Mouse (Mus musculus) NIH3T3 (cell line): ENCODE measurements around the gene Mphosph8.

Experiments used
- DNase-seq: peaks from one replicate; pipeline ENCODE4 v3.0.0-alpha.2; 2012; ENCODE audit warnings: low read depth

The Mphosph8 gene

GRCm38 (mm10) chr14:56667969-56668802 is at the start of gene Mphosph8:
TSS of gene Mphosph8 (plus strand) at chr14:56668248.
- peak; percentile 99 for DNase-seq

- DNase-seq = no peak
These were observed 47.6 kb upstream of the Mphosph8 start for GRCm38 (mm10) chr14:56620425-56620824.

DNA sequence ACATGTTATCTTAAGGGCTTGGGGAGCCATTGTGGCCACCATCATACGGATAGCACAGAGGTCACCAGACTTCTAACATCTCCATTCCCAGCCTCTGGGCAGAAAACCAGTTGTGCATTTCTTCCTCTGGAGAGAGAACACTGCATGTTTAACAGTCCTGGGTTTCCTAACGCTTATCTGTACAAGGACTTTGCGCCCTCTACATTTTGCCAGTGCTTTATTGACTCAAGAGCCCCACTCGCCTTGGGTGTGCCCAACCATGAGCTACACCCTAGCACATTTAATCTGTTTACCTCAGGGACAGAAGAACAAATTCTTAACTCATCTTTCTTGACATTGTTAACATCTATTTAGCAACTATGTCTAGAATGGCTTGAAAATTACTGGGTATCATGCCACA is 41.8 kb upstream of the Mphosph8 start:
- no peak for DNase-seq

DNA sequence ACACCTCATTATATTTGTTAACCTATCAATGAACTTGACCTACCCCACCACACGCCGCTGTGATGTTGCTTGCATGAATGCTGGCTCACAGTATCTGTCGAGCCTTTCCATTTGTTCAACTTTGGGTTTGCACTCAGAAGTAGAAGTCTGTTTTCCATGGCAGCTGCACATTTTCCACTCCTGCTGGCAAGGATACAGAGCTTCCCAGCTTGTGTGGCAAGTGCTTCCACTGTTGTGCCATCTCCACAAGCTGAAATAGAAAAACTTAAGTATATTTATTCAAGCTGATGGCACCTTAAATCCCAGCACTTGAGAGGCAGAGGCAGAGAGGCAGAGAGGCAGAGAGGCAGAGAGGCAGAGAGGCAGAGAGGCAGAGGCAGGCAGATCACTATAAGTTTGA is 39.7 kb upstream of the Mphosph8 start:
- DNase-seq = peak; percentile 2

DNA sequence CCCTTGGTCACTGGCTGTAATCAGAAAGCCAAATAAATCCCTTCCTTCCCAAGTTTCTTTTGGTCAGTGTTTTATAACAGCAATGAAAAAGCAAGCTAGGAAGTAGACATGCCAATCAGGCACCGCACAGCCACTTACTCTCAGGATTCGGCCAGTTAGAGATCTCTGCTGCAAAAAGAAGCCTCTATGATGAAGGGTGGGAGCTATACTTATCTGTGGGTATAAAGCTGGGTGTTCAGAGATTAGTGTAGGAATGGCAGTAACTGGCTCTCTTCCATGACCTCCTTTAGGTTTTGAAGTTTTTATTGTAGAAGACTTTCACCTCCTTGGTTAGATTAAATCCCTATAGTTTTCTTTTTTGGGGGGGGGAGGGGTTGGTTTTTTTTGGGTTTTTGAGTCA is 36.9 kb upstream of the Mphosph8 start:
- DNase-seq = no peak

DNA sequence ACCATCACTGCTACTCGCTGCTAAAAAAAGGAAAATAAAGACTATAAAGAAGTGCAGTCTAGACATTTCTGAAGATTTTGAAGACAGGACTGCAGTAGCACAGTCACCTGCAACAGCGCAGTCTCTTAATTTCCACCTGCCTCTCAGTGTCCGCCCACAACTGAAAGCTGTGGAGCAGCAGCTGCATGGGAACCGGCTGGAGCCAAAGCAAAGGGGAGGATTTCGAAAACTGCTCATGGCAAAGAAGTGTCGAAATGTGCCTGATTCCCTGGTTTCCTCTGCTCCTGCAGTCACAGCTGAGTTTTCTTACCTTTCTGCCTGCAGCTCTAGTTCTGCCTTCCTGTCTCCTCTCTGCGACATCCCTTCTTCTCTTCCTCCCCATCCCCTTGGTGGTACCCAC is 20.8 kb upstream of the Mphosph8 start:
- no peak for DNase-seq

- no peak for DNase-seq
These were observed 18.6 kb upstream of the Mphosph8 start for GRCm38 (mm10) chr14:56649448-56649847.

DNA sequence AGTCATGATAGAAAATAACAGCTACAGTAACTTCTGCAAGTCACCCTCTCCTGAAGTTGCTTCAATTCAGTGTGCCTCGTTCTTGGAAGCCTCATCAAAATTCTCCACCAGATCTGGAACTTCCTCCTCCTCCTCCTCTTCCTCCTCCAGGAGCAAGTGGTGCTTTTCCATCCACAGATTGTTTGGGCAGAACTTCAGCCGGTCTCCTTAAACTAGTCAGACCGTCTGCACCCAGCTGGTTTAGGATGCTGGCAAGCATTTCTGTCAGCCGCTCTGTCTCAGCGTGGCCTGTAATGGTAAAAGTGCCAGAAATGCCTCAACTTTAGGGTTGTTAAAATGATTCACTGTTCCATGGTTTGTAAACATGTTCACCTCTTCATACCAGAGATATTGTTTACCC is 2.4 kb upstream of the Mphosph8 start:
- DNase-seq = peak; percentile 21

DNA sequence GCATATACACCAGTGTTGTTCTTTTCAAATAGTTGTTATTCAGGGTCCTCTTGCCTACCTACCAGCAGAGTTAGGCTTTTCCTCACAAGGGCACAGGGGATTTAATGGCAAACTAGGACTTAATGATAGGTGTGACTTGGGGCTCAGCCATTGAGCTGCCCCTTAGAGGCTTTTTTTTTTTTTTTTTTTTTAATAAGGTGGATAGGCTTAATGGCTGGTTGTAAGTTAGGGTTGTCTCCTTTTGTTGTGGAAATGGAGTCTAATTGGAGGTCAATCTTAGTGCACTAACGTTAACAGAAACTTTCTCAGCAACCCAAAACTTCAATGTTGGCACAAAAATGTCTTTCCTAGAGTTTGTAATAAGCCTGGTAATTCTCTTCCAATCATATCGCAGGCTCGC is 1.1 kb upstream of the Mphosph8 start:
- DNase-seq = no peak

DNA sequence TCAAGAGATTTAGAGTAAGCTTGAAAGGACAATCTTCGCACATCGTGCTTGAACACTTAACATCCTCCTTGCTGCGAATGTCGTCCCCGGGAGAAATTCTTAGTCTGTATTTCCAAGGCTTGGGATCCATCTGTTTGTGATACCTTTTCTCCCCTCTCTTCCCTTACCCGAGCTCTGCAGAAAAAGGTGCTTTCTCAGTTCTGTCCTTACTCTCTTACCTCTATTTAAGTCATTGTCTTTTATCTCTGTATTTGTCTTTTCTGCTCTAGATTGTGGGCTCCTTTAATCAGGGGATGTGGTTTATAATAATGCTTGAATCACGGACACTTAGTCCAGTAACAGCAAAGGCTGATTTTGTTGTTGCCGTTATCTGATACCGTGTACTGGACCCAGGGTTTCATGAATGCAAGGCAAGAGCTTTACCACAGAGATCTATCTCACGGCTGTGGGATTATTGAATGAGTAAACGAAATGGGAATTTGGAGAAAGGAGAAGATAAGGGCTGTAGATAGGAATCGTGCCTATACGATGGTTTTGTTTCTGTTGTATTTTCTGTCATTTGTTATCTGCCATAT is 1.1 kb downstream of the Mphosph8 start:
- DNase-seq = peak; percentile 9

DNA sequence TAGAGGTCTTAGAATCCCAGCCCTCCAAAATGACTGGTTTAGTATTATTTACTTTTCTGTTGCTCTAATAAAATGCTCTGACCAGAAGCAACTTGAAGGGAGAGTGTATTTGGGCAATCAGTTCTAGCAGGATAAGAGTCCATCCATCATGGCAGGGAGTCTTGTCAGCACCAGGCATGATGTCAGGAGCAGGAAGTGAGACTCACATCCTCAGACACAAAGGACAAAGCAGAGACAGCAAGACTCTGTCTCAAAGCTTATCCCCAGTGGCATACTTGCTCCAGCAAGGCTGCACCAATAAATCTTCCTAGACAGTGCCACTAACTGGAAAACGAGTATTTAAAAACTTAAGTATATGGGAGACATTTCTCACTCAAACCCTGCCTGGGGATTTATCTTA is 17.4 kb downstream of the Mphosph8 start:
- DNase-seq = no peak

DNA sequence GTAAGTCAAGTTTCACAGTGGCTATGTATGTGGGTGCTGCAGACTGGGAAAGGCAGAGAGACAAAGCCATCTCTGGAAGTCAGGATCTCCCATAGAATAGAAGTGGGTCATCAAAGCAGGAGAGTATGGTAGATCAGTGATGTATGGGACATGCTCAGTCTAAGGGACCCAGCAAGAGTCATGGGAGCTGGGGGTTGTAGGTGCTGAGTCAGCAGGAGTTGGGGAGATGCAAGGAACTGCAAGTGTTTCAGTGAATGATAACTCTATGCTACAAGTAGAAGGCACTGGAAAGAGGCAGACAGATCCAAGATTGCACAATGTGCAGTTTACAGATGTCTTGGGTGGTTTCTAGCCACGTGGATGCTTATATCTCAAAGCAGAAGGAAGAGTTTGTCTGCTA is 21.1 kb downstream of the Mphosph8 start:
- peak; percentile 27 for DNase-seq

DNA sequence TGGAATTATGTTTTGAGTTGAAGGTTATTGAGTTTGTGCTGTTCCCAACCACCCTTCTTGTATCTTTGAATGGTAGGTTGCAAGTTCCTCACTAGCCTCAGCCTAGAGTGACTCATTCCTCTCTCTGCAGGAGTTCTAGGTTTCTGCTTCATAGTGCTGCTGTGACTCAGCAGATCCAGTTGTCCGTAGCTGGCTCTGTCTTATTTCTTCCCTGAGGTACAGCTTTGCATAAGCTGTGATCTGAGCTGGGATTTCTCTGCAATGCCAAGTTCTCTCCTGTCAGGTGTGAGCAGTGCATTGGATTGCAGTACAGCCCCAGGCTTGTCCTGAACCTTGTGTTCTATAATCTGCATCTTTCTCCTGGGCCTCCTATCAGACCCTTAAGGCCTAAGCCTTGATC is 21.7 kb downstream of the Mphosph8 start:
- DNase-seq = peak; percentile 69

DNA sequence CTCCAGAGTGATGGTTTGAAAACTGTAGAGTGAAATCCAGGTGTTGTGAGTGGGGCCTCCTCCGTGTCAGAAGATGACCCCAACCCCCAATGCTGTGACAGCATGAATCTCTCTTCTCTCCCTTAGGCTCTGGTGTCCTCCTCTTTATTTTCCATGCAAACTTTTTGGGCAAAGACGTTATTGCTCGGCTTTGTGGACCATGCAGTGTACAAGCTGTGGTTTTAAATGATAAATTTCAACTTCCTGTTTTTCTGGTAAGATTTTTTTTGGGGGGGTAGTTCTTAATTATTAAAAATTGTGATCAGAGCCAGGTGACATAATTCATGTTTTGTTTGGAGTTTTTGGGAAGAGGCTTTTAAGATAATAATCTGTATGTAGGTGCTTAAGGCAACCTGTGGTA is 27.4 kb downstream of the Mphosph8 start:
- no peak for DNase-seq

DNA sequence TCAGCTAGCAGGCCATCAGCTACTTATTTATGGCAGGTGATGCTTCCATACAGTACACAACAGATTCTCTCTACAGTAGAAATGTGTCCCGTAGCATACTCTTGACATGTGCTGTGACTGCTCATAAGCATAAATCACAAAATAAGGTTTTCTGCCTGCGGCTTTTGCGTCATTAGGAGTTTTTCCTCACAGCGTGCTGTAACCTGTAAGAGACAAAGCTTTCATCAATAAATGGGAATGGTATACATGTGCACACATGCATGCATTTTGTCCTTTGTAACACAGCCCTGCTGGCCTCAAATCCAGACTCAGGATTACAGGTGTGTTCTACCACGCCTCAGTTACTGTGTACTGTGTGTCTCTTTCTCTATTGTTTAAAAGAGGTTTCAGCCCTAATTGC is 29.8 kb downstream of the Mphosph8 start:
- no peak for DNase-seq

DNA sequence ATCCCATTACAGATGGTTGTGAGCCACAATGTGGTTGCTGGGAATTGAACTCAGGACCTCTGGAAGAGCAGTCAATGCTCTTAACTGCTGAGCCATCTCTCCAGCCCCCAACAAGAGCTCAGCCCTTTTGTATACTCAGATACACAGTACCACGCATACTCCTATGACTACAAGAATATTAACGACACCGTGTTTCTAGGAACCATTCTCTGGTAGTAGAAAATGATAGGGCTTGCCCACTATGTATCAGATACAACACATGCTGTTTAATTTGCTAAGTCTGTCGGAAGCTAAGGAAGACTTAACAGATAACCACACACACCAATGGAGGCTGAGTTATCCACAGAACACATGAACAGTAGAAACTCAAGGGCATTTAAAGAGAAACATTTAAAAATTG is 34.6 kb downstream of the Mphosph8 start:
- no peak for DNase-seq

DNA sequence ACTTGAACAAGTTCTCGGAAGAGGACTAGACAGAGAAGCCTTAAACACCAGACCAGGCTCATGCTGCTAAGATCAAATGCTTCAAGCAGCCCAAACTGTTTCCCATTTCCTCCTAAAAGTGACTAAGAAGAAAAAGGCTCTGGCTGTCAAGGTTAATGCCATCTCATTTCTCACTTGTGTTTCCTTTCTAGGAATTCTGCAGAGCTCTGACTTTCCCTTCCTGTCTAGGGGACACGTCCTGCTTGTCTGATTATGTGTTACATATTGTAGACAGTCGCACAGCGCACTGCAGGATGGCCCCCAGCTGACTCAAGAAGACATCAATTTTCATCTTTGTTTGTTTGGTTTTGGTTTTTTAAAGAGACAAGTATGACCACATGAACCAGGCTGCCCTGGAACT is 37.6 kb downstream of the Mphosph8 start:
- DNase-seq = no peak

DNA sequence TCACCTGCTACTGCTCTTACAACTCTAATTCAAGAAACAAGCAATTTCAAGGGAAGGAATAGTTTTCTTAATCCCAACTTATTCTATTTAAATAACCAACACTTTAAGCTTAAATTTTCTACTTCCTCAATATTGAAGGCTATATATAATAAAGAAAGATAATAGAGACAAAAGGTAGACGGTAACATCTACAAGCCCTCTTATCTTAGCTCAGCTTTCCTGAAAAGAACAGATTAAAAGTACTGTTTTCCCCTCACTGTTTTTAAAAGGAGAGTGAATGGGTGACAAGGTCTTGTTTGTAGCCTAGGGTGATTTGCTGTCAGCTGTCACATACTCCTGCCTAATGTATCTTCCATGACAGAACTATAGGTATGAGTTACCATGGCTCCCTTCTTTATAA is 58.4 kb downstream of the Mphosph8 start:
- no peak for DNase-seq

- DNase-seq = no peak
These were observed 72.1 kb downstream of the Mphosph8 start for GRCm38 (mm10) chr14:56740175-56740574.
